Mouse (Mus musculus) monocyte, adult 5-6 weeks (primary cell): ENCODE results near the gene Slc7a6os. TPM values are rescaled to one million over a fixed set of nuclear protein-coding genes. Genes with fewer than 3 reads are reported as not detected.

Experiments
- ATAC-seq: fragments of 153-309, 156-312 bp; replicated peaks from 2 replicates; pipeline ENCODE4 v1.8.0; 2017; ENCODE audit warnings: mild to moderate bottlenecking; ENCODE audit not compliant: low TSS enrichment, insufficient number of reproducible peaks, severe bottlenecking, poor library complexity, low FRiP score
- total RNA-seq: library from RNA; stranded (forward); fragments of 200-1000, 200-491, 200-594 nt; gene quantifications from 3 replicates; pipeline ENCODE4 v1.2.3, GENCODE M21; 2017

The Slc7a6os gene
- total RNA-seq, 1 experiment from 2014 or later: 65.9 TPM

- ATAC-seq: no peak
Measured at GRCm38 (mm10) chr8:106186394-106186793, 24.3 kb downstream of the Slc7a6os start.

- ATAC-seq: no peak
Measured at GRCm38 (mm10) chr8:106185628-106186270, 25.0 kb downstream of the Slc7a6os start.

GRCm38 (mm10) chr8:106178428-106178827, 32.3 kb downstream of the Slc7a6os start:
- ATAC-seq: no peak

GRCm38 (mm10) chr8:106177594-106177993, 33.1 kb downstream of the Slc7a6os start:
- no peak for ATAC-seq

GRCm38 (mm10) chr8:106176891-106177290, 33.8 kb downstream of the Slc7a6os start:
- no peak for ATAC-seq

GRCm38 (mm10) chr8:106173566-106173965, 37.2 kb downstream of the Slc7a6os start:
- ATAC-seq: no peak

- ATAC-seq: no peak
Measured at GRCm38 (mm10) chr8:106169934-106170480, 40.7 kb downstream of the Slc7a6os start.

- peak; percentile 46 for ATAC-seq
Measured at GRCm38 (mm10) chr8:106169017-106169933, 41.5 kb downstream of the Slc7a6os start.

GRCm38 (mm10) chr8:106168356-106169016, 42.2 kb downstream of the Slc7a6os start, which contains the start of gene Slc7a6:
Gene Slc7a6 (plus strand): TSS chr8:106168857.
- peak; percentile 58 for ATAC-seq

- peak; percentile 57 for ATAC-seq
Measured at GRCm38 (mm10) chr8:106165460-106165859, 45.3 kb downstream of the Slc7a6os start.

GRCm38 (mm10) chr8:106163251-106163650, 47.5 kb downstream of the Slc7a6os start:
- no peak for ATAC-seq

GRCm38 (mm10) chr8:106159876-106160275, 50.9 kb downstream of the Slc7a6os start:
- ATAC-seq: no peak

GRCm38 (mm10) chr8:106158381-106158780, 52.4 kb downstream of the Slc7a6os start:
- no peak for ATAC-seq

GRCm38 (mm10) chr8:106157419-106157818, 53.3 kb downstream of the Slc7a6os start:
- ATAC-seq: no peak

GRCm38 (mm10) chr8:106152876-106153275, 57.9 kb downstream of the Slc7a6os start:
- no peak for ATAC-seq

- ATAC-seq: no peak
Measured at GRCm38 (mm10) chr8:106151041-106151440, 59.7 kb downstream of the Slc7a6os start.
